Mouse (Mus musculus) erythroblast, embryonic 14.5 days (primary cell): ENCODE measurements around the gene Olfr1346.

ENCODE experiments used
- GATA1 ChIP-seq: IDR thresholded peaks from 2 replicates; pipeline ENCODE4 v1.6.1; 2012; ENCODE audit warnings: low read length, inconsistent platforms, mixed read lengths
- TAL1 ChIP-seq: IDR thresholded peaks from 3 replicates; pipeline ENCODE4 v1.6.1; 2012; ENCODE audit warnings: low read length, inconsistent platforms, mixed read lengths

- TF ChIP-seq GATA1 (no peak), TAL1 (no peak)
Measured at GRCm38 (mm10) chr7:6456399-6456798, 10.5 kb upstream of the Olfr1346 start.
